Mouse (Mus musculus) retina, adult 2 months (tissue): ENCODE measurements around the gene Eif3l.
"Not testable (repeated sequence)": the region's sequence is repeated elsewhere in the genome, so short reads cannot be mapped to it uniquely, and the experiment has no call there.

Experiments
- DNase-seq: peaks from one replicate; pipeline ENCODE4 v3.0.0-alpha.2; 2012; ENCODE audit warnings: low read depth, low spot score

Eif3l gene

GRCm38 (mm10) chr15:79074913-79075532 lies at the start of gene Eif3l:
Gene Eif3l, plus strand, starts transcription at chr15:79075179.
- peak; percentile 72 for DNase-seq

GRCm38 (mm10) chr15:79025687-79026308 lies 49.2 kb upstream of the Eif3l start:
- DNase-seq, result no peak

GRCm38 (mm10) chr15:79026511-79027290 lies 48.3 kb upstream of the Eif3l start:
- no peak for DNase-seq

- no peak for DNase-seq
These were observed 47.4 kb upstream of the Eif3l start for GRCm38 (mm10) chr15:79027291-79028205.

GRCm38 (mm10) chr15:79028237-79028738 lies 46.7 kb upstream of the Eif3l start, which contains the start of gene H1f0:
Gene H1f0, plus strand, starts transcription at chr15:79028450.
- peak; percentile 80 for DNase-seq

- DNase-seq, result no peak
These were observed 46.0 kb upstream of the Eif3l start for GRCm38 (mm10) chr15:79028823-79029484.

- DNase-seq, result no peak
These were observed 45.3 kb upstream of the Eif3l start for GRCm38 (mm10) chr15:79029519-79030241.

GRCm38 (mm10) chr15:79030551-79031435 lies 44.2 kb upstream of the Eif3l start:
- peak; percentile 78 for DNase-seq

GRCm38 (mm10) chr15:79031908-79032307 lies 43.1 kb upstream of the Eif3l start:
- DNase-seq, result not testable (repeated sequence)

- DNase-seq, result no peak
These were observed 37.1 kb upstream of the Eif3l start for GRCm38 (mm10) chr15:79037913-79038328.

- no peak for DNase-seq
These were observed 36.6 kb upstream of the Eif3l start for GRCm38 (mm10) chr15:79038331-79038730.

GRCm38 (mm10) chr15:79038853-79039252 lies 36.1 kb upstream of the Eif3l start:
- no peak for DNase-seq

- DNase-seq, result no peak
These were observed 34.2 kb upstream of the Eif3l start for GRCm38 (mm10) chr15:79040501-79041416.

- no peak for DNase-seq
These were observed 33.4 kb upstream of the Eif3l start, which contains the start of gene Galr3 for GRCm38 (mm10) chr15:79041585-79041984. Gene Galr3, plus strand, starts transcription at chr15:79041885.

- no peak for DNase-seq
These were observed 32.1 kb upstream of the Eif3l start for GRCm38 (mm10) chr15:79042721-79043491.

- no peak for DNase-seq
These were observed 30.1 kb upstream of the Eif3l start for GRCm38 (mm10) chr15:79044837-79045236.

GRCm38 (mm10) chr15:79048186-79048585 lies 26.8 kb upstream of the Eif3l start:
- no peak for DNase-seq
